Mouse (Mus musculus) adrenal gland, adult 8-10 months (tissue): Measurements from ENCODE around the gene Sestd1. TPM values are rescaled to one million over a fixed set of nuclear protein-coding genes. Genes with fewer than 3 reads are reported as not detected.

ENCODE experiments used
- DNase-seq: peaks from one replicate; pipeline ENCODE4 v3.0.0; 2022
- total RNA-seq, 4 experiments: library from RNA; stranded (reverse); gene quantifications; 2 replicates each; pipeline ENCODE4 v1.2.4; 2022

Gene Sestd1
- 10 to 100 TPM; 18.8 to 23.2 (median 20.4) TPM for total RNA-seq

DNA sequence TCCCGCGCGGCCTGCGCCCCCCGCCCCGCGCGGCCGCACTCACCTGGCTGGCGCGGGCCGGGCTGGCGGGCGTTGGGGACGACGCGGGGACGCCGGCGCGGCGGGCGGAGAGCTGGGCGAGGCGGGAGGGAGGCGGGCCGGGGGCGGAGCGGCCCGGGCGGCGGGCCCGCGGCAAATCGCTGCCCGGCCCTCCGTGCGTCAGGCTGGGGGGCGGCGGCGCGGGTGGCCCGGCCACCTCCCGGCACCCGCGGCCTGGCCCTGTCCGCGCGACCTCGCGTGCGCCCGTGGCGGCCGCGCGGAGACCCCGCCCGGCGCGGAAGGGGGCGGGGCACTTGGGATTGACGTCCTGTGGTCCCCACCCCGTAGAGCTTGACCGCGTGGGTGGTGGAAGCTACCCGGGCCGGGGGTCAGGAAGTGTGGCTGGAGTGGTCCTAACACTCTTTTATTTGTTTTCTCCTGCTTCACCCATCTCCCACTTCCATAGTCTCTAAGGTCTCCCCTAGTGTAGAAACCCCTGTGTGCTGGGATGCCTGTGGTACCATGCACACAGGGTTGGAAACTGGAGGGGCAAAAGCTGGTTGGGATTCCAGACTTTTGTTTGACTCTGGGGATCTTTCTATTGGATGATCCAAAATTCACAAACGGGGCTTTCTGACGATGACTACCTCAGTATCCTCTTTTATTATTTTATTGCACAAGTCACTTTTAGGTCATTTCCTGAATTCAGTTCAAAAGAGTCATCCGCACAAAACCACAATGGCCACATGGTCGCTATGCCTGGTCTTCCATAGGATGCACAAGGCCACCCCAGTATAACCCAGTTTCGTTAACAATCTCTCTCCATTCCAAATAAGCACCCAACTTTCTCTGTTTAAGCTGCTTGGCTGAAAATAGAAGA, at the start of gene Sestd1:
Sestd1 (minus strand) TSS at position 81 of the 898 bp plus-strand sequence.
- DNase-seq, result peak; percentile 63

DNA sequence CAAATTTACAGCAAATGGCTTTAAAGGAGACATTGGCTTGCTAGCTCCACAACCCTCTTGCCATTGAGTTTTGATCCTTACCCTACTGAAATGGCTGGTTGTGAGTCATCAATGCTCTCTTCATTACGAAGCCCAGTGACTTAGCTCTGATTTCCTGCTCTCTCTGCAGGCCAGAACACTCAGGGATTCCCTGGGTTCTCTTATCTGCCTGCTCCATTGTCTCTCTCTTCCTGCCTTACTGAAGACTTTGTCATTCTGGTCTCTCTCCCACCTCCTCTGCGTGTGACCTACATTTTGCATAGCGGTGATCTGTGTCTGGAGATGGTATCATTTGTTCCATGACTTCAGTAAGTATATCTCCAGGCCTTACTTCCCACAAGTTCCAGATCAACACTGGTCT, 46.9 kb upstream of the Sestd1 start:
- DNase-seq, result no peak

DNA sequence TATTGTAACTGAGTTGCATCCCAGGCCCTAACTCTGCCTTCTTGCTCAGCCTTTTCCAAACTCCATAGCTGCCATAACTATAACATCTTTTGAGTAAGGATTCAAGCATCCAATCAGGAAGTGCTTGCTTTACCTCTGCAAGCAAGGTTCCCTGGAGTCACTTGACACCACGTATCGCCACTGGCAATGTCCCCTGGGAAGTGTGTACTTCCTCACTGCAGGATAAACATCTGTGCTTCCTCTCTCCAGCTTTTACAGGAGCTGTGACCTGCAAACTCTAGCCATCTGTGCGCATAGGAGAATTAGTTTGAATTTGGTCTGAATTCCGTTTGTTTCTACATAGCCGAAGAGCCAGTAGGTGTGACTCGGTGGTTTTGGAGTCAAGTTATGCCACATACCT, 43.3 kb upstream of the Sestd1 start:
- no peak for DNase-seq

DNA sequence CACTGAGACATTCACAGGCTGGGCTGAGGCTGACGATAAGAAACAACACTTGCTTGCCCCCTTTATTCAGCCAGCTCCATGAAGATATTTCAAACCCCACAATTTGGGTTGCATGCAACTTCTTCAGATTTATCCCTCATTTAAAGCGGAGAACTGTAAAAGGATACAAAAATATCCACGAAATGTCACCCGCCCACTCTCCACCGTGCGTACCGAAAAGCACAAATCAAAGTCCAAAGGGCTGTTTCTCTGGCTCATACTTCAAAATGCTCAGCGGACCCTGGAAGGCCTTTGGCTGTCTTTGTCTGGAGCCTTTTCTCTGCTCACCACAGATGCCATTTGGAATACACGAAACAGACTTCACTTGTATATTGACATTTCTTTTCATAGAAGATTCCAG, 42.8 kb upstream of the Sestd1 start:
- DNase-seq, result no peak

DNA sequence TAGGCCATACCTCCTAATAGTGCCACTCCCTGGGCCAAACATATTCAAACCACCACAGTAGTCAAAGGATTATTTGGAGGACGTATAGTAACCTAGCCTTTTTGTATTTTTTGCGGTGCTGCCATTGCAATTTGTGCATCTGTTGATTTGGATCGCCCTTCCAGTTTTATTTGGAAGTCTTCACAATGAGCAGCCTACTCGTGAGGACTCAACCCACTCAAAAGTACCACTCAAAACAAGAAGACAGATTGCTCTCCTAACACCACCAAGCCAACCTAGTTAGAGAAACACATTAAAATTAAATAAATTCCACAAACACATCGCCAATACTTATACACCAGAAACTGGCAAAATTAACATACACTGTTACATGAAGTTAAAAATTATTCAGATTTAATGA, 38.8 kb upstream of the Sestd1 start:
- no peak for DNase-seq

DNA sequence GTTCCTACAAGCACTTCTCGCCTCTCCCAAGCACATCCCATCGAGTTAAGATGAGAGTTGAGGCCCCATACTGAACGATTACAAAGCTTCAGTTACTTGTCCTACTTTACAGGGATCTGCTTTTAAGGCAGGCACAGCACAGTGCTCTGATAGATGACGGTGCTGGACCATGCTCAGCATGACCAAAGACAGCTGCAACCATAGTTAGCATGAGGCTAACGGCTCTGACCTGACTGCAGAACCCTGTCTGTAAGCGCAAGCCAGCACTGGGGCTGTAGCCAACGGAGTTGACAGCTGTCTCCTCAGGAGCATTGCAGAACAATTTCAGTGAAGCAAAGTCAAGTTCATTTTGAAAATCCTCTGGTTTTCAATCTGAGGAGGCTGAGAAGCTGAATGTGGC, 36.6 kb upstream of the Sestd1 start:
- DNase-seq, result no peak

DNA sequence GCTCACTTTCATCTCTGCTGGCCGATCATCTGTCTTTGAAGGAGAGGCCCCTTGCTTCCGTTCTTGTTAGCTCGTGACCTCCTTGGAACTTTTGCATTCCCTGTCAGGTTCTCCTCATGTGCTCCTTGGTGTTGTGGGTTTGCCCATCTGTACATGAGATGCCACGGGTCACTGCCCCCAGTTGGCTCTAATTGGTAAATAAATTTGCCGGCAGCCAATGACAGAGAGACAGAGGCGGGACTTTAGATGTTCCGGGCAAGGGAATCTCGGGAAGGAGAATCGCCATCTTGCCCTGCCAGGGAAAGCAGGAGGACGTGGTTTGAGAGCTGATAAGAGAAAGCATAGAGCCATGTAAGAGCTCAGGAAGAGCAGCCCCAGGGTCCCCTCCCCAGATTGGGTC, 33.5 kb upstream of the Sestd1 start:
- DNase-seq, result no peak

DNA sequence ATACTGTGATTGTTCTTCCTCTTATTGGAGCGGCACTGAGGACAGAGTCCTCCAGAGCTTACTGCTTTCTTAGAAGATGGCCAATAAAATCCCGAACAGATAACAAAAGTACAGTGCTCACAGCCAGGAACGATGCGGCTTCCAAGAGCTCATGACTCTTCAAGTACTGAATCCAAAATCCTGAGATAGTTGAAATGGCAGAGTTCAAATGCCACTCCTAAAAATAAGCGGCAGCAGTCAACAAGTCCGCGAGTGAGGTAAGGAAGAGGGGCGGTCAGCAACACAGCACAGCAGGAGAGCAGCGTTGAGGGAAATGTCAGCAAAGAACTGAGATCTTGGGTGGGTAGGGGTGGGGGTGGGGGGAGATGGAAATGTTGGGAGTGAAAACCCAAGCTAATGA, 32.2 kb upstream of the Sestd1 start:
- DNase-seq, result no peak

DNA sequence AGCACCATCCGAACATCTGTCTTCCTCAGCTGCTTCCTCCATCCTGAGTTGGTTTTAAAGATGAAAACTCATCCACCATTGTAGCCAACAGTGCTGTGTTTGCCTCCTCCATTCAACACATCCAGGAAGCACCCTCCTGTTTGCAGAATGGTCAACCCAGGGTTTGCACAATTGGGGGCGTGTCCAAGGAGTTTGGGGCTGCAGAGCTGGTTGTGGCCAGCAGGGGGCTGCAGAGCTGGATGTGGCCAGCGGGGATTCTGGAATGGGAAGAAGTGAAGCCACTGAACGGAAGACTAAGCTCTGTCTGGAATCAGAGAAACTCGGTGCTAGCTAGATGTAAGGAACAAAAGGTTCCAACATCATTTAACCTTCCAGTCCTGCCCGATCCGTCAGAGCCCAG, 28.9 kb upstream of the Sestd1 start:
- peak; percentile 40 for DNase-seq

DNA sequence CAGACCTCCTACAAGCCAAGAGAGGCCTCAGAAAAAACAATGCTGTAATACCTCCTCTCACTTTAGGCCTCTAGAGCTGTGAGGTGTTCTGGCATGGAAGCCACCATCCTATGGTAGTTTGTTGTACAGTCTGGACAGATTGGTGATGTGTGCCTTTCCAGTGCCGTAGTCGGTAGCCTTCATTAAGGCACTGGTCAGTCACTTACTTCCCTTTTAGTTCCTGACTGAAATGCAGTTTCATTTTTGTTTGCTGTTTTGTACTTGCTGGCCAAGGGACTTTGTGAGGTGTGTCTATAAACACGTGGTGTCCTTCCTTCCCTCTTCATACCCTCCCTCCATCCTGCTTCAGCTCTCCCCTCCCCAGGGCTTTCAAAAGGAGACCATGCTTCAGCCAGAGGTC, 24.1 kb upstream of the Sestd1 start:
- no peak for DNase-seq

DNA sequence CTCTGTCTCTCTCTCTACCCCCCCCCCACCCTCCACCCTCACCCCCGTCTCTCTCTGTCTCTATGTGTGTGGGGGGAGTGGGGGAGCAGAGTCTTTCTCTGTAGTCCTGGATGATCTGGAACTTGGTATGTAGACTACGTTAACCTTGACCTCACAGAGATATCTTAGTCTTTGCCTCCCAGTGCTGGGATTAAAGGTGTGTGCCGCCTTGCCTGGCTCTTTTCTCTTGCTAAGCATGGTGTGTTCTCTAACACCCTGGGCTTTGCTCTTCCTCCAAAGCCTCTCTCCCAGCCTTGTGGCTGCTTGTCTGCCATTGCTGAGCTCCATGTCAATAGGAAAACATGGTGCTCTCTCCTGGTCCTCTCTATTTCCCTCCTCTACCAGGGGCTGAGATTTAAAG, 23.3 kb upstream of the Sestd1 start:
- no peak for DNase-seq

DNA sequence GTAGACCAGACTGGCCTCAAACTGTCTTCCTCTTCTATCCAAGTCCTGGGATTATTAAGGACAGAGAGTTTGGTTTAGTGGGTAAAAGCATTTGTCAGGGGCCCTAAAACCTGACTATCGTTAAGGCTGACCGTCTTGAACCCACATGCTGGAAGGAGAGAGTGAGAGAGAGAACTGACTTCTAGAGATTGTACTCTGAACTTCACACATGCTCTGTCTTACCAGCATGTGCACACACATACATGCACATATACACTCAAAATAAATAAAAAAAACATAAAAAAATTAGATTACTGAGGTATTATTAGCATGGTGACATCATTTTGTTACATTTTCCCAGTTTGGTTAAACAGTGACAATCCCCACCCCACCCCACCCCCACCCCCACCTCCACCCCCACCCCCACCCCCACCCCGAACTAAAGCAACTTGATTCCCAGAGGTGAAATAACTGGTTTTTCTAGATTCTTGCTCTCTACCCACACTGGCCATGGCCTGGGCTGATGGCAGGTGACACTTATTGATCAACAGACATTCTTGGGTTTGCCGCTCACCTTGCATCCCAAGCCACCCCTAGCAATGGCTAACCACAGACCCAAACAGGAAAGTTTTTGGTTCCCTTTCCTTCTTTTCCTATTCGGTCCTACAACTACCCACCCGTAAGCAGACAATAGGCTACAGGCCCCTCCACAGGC, 22.4 kb upstream of the Sestd1 start:
- no peak for DNase-seq

DNA sequence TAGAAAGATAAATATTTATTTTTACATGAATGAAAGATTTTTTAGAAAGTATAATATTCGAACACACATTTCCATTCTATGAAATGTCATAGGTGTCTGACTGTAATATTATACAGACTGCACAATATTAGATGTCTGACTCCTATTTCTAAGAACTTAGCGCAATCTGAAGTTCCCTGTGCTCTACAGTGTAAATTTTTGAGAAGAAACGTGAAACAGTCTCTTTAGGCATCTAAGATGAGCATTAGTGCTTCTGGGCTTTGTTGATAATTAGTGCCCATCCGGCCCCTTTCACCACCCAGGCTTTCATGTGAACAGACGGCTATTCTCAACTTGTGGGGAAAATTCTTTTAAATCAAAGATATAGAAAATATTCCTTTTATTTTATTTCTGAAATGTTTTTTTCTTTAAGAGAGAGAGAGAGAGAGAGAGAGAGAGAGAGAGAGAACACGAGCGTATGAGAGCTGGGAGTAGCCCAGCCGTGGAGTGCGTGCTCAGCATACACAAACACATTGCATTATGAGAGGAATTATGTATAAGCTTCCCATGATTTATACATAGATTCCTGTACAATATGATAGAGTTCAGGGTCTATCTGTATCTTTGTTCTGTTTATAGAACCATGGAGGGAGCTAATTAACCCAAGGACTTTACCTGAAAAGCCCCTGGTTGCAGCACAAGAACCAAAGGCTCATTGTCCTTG, 21.4 kb upstream of the Sestd1 start:
- no peak for DNase-seq

DNA sequence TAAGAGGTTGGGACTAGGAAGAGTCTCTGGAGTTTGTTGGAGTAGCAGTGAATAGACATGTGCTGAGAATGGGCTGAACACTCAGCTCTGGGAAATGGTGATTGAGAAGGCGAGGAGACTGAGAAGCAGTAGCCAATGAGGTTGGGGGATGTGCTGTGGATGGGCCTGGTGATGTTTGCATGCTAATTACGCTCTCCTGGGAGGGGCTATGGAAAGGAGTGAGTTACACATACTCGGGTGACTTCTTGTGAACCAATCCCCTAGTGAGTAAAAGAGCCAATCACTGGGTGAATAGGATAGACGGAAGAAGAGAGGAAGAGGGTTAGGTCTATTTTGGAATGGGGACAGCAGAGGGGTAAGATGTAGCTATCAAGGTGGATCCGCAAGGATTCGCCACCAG, 9.3 kb upstream of the Sestd1 start:
- no peak for DNase-seq

DNA sequence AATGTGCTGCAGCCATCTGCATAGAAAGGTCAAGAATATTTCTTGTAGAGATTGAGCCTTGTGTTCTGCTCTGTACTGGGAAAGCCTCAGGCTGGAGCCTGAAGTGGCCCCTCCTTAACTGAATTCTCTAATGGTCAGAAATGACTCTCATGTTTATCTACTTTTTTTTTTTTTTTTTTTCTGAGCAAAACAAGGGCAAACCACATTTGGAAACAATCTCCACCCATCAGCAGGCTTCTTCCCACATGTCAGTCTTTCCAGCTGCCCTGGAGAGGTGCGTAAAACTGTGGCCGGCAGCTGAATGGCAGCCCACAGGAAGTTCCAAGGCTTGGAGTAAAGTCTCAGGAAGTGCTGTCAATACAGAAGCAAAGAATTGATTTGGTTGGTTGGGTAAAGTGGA, 6.4 kb upstream of the Sestd1 start:
- no peak for DNase-seq

DNA sequence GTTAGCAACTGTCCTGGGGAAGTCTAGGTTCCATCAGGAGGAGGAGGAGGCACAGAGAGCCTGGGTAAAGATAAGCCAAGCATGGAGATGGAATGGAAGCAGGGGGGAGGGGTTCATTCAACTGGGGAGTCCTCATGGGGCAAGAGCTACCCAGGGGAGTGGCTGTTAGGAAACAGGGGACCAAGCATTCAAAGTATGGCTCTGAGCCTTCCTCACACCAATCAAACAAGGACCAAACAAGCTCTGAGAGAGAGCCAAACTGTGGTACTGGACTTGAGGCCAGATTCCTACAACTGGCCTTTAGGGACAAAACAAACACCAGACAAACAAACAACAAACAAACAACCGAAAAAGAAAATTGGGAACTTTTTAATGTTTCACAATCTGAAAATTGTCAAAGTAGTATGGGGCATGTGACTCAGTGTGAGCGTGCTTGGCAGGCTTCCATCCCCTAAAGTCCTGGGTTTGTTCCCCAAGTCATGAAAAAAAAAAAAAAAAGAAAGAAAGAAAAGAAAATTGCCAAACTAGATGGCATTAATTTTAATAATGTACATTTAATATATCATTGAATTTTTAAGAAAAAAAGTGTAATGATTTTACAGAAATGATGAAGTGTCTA, 4.0 kb upstream of the Sestd1 start:
- no peak for DNase-seq

DNA sequence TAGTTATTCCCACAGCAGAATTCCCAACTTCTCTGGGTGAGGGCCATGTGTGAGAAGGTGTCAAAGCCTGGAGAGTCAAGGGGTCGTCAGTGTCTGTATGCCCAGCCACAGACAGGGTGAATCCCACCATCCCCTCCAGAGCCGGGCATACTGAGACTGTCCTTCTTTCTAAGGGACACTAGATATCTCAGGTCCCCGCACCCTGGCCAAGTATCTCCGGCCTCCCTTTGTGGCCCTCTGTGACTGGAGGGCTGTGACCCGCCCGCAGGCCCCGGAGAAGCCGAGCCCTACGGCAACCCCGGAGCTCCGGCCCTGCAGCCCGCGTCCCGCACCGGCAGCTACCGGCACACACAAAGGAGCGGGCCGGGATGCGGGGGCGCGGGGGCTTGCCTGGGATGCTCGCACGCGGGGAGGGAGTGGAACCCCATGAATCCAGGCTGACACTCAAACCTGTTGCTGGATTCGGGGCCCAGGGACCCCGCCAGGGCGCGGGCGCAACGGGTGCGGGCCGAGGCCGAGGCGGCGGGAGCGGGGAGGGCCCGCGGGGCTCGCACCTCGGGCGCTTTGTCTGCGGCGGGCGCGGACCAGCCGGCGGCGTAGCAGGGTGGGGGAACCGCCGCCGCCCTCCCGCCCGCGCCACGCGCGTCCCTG, 406 bp downstream of the Sestd1 start:
- DNase-seq, result no peak

DNA sequence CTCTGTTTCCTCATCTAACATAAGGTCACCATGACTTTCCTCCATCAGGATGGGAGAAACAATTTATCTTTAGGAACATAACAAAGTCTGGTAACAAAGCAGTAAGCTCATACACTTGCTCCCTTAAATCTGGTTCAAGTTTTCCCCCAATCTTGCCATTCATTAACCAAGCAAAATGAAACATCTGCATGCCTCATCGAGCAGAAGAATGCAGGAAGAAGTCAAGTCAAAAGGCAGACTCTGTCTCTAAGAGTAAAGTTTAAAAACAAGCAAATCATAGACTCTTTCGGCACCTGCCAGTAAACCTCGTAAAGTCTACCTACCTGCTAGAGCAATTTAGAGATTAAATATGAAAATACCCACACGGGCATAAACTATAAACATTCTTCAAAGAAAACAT, 3.1 kb downstream of the Sestd1 start:
- DNase-seq, result no peak

DNA sequence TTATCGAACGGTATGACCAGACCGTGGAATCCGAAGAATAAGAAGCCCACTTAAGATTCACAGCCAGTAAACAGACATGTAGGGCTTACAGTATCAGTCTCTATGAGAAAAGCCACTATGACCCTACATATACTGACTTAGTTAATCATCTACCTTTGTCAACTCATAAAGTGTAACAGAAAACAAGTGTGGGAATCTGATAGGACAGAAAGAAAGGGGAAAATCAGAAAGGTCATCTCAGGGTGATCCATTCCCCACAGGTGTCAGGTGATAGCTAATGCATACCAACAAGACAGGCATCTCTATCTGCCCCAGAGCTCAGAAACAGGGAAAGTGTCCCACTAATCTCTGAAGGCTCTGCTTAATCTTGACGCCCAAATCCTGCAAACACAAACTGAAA, 4.5 kb downstream of the Sestd1 start:
- no peak for DNase-seq

DNA sequence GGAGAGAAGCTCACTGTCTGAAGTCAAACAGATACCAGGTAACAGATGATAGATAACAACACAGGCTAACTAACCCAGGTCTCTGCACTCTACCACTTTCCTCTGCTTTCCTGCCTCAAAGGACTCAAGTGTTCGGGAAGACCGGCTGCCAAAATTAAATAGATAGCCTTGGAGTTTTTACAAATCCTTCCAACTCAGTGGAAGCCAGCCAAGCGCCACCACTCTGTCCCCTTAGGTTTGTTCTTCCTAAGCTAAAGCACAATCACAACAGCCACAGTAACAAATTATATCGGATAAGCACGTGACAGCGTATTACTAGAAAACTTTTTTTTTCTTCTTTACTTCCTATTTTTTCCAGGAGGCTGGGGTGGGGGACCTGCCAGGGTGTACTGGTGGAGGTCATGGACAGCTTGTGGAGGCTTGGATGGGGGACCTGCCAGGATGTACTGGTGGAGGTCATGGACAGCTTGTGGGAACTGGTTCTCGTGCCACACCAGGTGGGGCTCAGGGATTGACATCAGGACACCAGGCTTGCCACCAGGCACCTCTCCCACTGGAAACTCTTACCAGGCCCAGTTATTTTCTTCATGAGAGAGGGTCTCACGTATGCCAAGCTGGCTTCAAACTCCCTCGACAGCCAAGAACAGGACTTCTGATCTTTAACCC, 5.3 kb downstream of the Sestd1 start:
- no peak for DNase-seq

DNA sequence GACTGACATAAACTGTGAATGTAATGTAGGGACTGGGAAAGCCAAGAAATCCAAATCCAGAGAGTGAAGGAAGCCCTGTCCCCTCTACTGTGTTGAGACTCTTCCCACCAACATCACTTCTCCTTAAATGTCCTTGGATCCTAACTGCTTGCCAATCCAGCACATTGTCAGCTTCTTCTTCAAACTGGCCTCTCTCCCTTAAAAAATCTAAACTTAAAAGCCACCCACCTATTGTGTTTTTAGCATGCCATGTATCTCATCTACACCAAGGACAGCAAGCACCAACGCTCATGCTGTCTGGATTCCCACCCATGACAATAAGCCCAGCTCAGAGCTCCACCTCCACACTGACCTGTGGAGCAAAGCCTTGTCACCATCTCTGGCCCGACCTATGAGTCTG, 7.4 kb downstream of the Sestd1 start:
- no peak for DNase-seq

DNA sequence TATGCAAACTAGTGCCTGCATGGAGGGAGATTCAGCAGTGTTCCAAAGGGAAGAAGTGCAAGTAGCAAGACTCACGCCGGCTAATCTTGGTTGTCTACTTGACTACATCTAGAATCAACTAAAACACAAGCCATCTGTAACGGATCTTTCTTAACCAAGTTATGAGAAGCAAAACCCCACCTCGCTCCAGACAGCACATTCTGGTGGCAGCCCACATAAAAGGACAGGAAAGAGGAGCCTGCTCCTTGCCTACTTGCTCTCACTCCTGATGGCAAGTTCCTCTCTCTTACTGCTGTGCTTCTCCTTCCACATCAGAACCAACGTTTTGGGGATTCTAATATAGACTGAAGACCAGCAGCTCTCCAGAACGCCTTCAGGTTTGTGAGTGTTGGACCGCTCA, 9.6 kb downstream of the Sestd1 start:
- no peak for DNase-seq
